Mouse (Mus musculus) megakaryocyte-erythroid progenitor cell, adult 5-6 weeks (primary cell): ENCODE data around the gene Cfap20. TPM values are rescaled to one million over a fixed set of nuclear protein-coding genes. Genes with fewer than 3 reads are reported as not detected.

Experiments used
- ATAC-seq: replicated peaks from 2 replicates; pipeline ENCODE4 v1.8.0; 2016; ENCODE audit warnings: mild to moderate bottlenecking, inconsistent platforms; ENCODE audit not compliant: severe bottlenecking, poor library complexity, low FRiP score, low TSS enrichment
- total RNA-seq, 2 experiments: library from RNA; stranded (forward) in 1 of 2; stranded (reverse) in 1 of 2; fragments of 200-1000, 215-1000 nt in 1 of 2; fragments of >200 nt in 1 of 2; fragmentation: Nextera tagmentation in 1 of 2; gene quantifications; 2 replicates each; pipeline ENCODE4 v1.2.3; 2014 to 2017

Gene Cfap20
- total RNA-seq (2014; fragmentation: Nextera tagmentation) = 53.9 and 69.9 TPM in 2 replicates
- total RNA-seq (2017) = 64.6 and 71.3 TPM in 2 replicates

DNA sequence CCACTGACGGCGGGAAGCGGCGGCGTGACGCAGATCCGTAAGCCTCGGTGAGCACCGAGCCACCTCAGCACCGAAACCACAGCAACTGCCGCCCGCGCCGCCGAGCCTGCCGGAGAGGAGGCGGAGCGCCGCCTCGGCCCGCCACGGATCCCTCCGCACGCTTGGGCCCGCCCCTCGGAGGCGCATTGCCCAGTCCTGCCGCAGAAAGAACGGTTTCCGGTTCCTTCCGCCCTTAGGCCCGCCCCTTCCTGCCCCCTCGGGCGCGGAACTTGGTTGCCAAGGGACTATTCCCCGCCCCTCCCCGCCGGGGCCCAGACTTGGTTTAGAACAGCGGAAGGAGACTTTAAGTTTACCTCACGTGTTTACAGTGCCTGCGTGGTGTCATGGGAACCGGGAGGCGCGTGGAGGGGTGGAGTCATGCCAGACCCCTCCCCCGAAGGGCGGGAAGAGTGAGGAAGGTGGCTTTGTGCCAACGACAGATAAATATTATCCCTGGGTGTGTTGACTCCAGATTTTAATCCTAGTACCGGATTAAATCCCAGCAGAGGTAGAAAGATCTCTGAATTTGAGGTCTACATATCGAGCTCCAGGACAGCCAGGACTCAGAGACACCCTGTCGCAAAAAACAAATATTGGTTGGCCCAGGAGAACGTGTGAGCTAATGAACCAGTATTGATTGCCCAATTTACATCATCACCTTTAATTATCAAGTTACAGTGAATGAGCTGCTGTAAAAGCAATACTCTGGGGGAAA lies at the start of gene Cfap20:
Cfap20 (minus strand) TSS at position 184 of the 754 bp plus-strand sequence.
- peak; percentile 96 for ATAC-seq

DNA sequence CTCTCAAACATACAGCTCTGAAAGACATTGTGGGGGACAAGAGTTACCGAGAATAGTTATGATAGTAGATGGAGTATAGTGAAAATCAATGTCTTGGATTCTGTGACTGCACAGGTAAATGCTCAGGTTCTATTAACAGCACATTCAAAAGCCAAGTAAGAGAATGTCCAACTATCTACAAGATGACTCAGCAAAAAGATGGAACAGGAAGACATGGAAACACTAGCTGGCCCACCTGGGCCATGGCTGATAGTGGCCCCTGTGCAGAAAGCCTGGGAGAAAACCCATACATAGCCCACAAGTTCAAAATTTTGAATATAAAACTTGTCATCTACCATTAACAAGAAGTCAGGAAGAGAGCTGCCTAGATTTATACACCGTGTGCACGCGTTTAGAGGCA lies 35.3 kb upstream of the Cfap20 start:
- ATAC-seq = no peak

DNA sequence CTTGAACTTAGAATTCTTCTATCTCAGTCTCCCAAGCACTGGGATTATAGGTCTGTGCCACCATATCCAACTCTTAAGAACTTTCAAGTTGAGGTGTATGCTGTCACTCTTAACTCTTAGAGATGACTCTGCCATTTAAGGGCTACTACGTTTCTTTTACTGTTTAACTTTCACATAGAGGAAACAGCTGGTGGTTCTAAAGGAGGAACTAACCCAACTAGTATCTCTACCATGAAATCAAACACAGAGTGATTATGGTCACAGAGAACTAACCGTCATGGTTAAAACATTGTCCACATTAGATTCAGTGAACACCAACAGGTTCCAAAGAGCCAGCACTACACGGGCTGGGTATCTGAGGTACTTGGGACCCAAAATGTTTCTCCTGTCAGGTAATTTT lies 34.3 kb upstream of the Cfap20 start:
- ATAC-seq = no peak

DNA sequence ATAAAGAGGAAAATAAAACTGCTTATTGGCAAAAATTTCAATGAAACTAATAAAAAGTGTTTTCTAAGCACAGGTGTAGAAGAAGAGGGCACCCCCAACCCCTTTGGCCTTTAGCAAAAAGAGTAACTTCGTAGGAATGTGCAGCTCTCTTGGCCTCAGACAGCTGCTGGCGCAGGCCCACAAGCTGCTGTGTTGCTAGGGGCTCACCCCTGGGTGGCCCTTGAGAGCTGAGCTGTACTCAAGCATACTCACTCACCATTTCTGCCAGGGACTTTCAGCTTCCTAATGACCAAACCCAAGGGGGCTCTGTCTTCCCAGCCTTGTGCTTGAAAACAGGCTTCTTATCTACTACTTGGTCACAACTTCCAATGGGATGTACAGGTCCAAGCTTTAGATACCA lies 31.9 kb upstream of the Cfap20 start:
- no peak for ATAC-seq

DNA sequence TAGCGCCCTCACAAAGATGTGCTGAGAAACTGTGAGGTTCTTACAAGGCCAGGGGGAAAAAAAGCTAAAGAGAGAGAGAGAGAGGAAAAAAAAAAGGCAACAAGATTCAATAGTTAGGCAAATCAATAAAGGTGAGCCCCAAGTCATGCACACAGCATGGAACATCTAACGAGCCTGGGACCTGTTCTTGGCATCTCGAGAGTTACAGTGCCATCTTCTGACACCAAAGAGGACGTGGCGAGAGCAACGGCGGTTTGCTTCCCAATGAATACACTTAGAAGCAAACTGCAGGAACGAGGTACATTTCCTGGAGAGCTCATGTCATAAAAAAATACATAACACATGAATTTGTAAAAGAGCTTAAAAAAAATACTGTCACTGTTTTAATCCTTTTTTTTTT lies 17.8 kb upstream of the Cfap20 start:
- no peak for ATAC-seq

DNA sequence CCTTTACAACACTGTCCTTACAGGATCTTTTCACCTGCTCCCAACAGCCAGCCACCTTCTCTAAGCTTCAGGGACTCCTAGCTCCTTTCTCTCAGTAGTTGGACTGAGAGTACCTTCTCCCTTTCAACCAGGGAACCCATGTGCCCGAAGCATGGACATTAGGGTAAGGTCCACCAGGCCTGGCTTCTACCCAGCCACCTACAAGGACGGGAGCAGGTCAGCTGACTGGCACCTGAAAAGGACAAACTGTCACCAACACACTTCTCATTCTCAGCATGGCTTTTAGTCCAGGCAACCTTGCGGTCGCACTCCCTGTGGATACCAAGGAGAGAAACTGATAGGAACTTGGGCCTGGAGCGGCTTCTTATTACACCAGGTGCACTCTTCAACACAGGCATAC lies 15.6 kb upstream of the Cfap20 start:
- ATAC-seq = no peak

DNA sequence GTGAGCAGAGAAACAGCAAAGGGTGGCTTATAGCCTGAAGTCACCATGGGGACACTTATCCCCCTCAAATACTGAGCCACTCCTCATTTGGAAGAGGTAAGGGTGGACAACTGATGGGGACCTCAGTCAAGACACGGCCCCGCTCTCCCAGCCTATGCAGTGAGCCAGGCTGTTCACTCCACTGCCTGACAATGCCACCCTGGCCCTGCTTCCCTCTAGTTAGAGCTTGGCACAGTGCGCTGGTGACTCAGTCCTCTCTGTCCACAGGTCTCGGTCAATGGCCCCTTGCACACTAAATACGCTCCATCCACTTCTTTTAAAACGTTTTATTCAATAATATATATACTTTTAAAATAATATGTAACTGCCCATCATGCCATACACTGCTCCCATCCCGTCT lies 13.0 kb upstream of the Cfap20 start:
- no peak for ATAC-seq

DNA sequence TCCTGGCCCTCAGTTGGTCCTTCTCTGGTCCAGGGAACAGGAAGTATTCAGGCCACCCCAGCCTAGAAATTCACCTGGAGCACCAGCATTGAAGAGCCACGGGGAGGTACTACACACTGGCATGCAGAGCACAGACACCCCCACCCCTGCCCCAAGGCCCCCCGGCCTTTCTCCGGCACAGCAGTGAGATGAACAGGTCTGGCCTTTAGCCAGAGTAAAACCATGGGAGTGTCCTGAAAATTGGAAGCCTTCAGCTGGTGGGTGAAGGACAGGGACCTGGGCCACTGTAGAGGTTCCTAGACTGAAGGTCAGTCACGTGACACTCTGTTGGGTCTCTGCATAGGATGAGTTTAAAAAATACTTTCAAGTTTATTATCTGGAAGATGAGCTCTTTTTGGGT lies 10.4 kb upstream of the Cfap20 start:
- no peak for ATAC-seq

DNA sequence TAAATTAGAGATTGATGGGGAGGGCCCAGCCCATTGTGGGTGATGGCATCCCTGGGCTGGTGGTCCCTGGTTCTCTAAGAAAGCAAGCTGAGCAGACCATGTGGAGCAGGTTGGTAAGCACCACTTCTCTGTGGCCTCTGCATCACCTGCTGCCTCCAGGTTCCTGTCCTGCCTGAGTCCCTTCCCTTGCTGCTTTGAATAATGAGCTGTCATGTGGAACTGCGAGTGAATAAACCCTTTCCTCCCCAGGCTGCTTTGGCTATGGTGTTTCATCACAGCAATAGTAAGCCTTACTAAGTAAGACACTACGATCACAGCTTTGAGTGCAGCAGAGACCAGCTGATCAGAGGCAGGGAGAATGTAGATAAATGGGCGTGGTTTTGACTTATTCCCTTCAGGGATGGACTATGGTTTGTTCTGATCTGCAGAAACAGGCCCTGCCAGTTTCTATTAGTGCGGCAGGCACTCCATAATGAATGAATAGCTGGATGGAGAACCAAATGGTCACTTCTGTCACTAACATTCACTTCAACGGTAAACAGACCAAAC lies 6.9 kb upstream of the Cfap20 start:
- ATAC-seq = peak; percentile 63

DNA sequence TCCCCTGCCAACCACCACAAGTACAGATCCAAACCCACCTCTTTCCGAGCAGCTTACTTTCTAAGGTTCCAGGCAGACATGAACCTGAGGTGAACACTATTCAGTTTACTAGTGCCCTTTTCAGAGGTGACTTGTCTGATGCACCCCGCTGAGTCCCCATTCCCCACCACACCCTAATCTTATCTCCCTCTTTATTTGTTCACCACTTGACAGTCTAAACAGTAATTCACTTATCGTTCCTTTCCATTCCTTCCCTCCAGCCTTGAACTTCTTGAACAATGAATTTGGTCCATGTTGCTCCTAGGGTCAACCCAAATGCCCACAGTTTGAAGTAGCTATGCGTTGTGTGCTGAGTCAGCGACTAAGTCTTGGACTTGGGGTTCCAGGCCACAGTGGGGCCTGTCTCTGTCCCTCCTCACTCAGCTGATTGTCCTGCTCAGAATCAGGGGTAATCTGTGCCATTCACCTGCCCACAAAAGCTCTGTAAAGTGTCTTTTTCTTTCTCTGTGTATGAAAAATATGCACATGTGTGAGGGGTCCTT lies 5.6 kb upstream of the Cfap20 start:
- peak; percentile 62 for ATAC-seq

DNA sequence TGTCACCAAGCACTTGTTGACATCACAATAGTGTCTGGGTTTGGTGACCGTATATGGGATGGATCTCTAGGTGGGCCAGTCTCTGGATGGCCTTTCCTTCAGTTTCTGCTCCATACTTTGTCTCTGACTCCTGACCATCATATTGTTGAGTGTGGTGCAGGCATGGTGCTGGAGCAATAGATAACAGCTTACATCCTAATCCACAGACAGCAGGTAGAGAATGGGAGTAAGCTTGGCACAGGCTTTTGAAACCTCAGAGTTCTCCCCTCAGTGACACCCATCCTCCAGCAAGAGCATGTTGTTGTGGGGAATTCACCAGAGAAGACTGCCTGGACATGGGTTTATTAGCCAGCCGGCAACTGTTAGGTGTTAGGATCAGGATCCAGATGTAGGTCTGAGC lies 4.8 kb upstream of the Cfap20 start:
- ATAC-seq = peak; percentile 58

DNA sequence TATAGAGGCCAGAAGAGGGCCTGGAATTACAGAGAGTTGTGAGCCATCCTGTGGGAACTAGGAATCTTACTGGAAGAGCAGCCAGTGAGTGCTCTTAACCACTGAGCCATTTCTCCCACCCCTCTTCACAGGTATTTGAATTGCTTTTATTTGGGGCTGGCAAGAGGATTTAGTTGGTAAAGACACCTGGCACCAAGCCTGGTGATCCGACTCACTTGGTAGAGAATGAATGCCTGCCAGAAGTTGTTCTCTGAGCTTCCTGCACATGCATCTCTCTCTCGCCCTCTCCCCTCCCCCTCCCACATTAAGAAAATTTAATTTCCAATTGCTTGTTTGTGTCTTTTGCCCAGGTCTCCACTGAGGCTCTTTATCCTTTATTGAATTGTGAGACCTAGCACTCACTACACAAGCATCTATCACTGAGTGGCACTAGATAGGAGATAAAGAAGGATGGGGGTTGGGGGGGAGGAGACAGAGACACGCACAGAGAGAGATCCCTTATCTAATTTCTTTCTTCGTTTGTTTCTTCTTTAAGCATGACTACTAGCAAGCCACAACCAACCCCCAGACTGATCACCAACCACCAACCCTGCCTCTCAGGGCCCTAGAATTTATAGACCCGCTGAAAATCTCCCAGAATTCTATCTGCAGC lies 2.8 kb upstream of the Cfap20 start:
- ATAC-seq = no peak

DNA sequence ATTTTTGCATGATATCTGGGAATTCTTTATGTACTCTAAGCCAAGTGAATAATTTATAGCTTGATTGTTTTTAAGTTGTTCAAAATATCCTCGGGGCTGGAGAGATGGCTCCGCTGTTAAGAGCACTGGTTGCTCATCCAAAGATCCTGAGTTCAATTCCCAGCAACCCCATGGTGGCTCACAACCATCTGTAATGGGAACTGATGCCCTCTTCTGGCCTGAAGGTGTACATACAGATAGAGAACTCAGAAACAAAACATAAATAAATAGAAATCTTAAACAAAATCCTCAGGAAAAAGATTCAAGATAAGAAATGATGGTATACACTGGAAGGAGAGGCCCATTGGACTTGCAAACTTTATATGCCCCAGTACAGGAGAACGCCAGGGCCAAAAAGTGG lies 1.3 kb upstream of the Cfap20 start:
- ATAC-seq = no peak

DNA sequence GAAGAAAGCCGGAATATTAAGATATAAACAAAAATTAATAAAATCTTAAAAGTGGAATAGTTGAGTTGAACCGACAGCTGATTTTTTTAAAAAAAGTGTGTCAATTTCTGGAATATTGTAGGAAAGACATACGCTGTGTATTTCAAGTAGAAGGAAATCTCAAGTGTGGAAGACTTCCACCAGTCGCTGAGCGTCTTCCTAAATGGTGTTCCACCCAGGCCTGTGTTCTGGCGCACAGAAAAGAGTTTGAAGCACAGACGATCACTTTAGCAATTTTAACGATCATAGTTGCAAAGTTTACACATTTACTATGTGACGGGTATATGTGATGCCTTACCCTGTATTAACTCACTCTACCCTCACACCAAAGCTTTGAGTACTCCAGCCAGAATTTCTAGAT lies 802 bp upstream of the Cfap20 start:
- ATAC-seq = no peak

DNA sequence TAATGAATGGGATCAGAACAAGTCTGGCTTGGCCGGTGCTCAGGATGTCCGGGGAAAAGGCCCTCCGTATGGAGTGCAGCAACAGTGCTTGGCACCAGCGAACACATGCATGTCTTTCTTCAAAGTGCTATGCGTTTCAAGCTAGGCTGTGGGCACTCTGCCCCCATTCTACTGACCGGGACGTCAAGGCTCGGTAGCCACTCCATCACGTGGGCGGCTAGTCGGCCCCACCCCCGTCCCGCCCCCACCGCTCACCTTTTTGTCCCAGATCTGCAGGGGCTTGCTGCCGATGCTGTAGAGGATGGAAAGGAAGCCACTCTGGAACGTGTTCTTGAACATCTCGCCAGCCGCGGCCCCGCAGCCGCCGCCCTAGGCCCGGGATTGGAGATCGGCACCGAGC lies 436 bp downstream of the Cfap20 start:
- no peak for ATAC-seq

DNA sequence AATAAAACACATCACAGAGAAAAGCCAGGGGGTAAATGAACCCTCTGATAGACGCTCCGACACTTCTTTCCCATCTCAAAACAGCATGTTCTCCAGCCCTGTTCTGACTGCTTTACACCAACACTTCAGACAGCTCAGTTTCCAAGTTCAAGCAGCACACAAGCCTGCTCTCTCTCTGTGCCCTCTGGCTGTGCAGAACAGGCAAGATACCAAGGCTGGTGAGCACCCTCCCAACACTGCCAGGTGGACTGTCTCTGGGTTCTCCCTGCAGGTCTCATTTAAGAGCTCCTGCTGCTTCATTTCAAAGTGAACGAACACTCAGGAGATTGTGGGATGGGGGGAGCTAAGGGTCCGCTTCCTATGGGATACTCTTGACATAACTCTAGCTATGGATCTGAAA lies 1.5 kb downstream of the Cfap20 start:
- ATAC-seq = no peak

DNA sequence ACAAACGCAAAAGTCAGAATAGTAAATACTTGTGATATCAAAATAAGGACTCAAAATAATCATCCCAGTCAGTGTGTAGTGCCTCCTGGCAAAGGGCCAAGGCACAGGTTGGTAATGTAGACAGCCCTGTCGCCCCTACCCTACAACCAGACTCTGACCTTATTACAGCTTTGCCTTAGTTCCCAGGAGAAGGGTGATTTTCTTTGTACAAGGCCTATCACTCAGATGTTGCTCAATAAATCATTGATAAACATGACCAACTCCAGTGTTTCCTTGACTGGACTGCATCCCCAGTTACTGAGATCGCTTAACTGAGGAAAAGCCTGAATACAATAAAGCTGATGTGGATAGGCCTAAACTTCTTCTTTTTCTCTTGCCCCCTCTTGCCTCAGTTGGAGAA lies 2.2 kb downstream of the Cfap20 start:
- no peak for ATAC-seq

DNA sequence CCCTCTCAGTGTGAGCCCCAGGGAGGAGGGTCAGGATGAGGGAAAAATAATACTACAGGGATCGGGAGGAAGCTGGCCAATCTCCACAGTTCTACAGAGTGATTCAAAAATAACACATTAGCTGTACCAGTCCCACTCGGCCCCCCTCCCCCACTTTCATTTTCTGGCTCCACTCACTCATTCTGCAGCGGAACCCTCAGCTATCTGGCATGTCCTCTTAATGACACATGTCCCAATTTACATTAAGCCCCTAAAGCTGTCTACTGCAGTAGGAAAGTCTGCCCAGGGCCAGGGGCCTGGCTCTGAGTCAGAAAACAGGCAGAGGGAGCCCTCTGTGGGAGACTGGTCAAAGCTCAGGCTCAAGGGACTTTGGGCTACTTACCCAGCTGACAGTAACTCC lies 4.7 kb downstream of the Cfap20 start:
- ATAC-seq = no peak

DNA sequence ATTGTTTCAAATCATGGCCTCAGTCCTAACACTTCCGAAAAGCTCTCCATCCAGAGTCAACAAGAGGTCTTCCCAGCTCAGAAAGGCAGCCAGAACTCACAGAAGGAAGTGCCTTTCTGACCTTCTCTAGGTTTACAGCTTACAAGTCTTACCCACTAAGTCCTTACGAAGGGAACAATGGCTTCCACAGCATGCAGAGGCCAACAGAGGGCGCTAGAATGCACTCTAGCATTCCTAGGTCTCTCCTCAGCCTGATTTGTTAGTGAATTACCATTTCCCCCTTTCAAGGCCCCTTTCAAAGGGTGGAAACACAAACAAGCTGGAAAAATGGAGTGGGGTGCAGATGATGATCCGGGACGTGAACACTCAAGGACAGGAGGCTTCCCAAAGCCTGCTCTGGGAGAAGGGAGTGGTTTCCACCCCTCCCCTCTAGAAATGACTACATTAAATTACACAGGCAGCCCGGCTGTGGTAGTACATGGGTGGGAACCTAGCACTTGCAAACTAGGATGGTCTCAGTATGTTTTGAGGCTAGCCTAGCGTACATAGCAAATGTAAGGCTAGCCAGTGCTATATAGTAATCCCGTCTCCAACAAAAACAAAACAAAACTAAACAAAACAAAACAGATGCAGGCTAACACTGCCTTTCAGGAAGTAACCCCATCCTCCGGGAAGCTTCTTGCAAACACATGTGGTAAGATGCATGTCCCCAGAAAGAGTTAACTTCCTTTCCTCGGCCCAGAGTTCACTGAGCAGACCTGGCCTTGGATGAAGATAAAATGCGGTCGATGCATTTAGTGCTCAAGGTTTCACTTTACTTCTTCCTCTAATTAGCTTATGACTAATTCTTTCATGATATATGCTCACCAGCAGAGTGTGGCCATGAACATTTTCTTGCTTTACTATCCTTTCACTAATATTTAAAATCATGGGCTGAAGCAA lies 6.8 kb downstream of the Cfap20 start:
- ATAC-seq = peak; percentile 72
